Mouse (Mus musculus): ENCODE measurements around the gene Psors1c2.

The Psors1c2 gene

DNA sequence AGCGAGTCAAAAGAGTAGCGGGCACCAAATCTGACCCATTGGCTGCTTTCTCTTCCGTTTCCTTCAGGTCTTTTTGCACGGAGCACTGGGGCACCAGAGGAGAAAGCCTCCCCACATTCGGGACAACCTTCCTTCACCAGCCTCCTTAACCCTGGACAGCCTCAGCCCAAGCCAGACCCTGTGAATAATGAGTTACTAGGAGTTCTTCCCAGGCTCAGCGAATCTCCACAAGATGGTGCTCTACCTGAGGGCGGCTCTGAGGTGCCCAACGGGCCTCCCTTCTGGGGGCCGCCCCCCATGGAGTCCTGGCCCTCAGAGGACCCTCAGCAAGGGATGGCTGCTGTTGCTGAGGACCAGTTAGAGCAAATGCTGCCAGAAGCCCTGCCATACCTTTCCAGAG lies 34.8 kb downstream of the Psors1c2 start:
- DNase-seq = no peak

- DNase-seq = no peak
Measured at GRCm38 (mm10) chr17:35569091-35569944, 36.3 kb downstream of the Psors1c2 start.

DNA sequence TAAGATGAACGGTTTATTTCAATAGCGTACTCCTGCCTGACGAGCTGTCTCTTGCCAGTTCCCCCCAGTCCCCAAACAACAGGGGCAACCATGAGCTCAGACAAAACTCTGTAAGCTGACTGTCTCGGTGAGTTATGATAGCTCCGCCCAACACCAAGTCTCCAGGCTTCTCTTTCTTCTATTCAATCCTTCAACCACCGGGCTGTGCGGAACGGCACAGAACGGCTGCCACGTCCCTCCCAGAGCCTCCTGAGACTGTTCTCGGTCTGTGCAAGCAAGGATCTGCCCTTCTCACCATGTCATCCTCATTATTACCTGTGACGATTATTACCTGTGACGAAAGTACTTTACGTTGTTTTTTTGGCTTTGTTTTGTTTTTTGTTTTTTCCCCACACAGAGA lies 37.8 kb downstream of the Psors1c2 start:
- DNase-seq = no peak

- DNase-seq = no peak
Measured at GRCm38 (mm10) chr17:35571477-35571876, 38.5 kb downstream of the Psors1c2 start.

- DNase-seq = peak; percentile 35 to 78
Measured at GRCm38 (mm10) chr17:35578211-35578610, 45.2 kb downstream of the Psors1c2 start.

- DNase-seq = no peak
Measured at GRCm38 (mm10) chr17:35582900-35583299, 49.9 kb downstream of the Psors1c2 start.
